ENCODE assay signal across 27 mouse cellular contexts in genomic region chr5:38651455-38651854, GRCm38 (mm10). TPM values are rescaled to one million over a fixed set of nuclear protein-coding genes. Genes with fewer than 3 reads are reported as not detected.
DNase-seq lines count a peak whose midpoint lies in the region; ATAC-seq lines count a peak whose summit lies in the region.
"Had no signal": no experiment of that assay in that cellular context is flagged by ENCODE, and none has a peak within 500 bp of the region (broad histone marks: within the 10 kb centered on the region; RNA-seq: fewer than 3 reads in every experiment).

No protein-coding gene starts in this region.

- H3K9me3 ChIP-seq in forebrain, embryonic 14.5 days (replicated peaks; ENCODE audit: control insufficient read depth, low read length): no peaks in the 10 kb centered on the region
- no peaks in the 10 kb centered on the region for H3K9me3 ChIP-seq in forebrain, embryonic 16.5 days (ENCODE audit: control insufficient read depth, low read length)
- peaks cover 6% of the 10 kb centered on the region; the same call in 1 of the 2 replicates for H3K9me3 ChIP-seq in neural tube, embryonic 12.5 days
- peaks cover 8% of the 10 kb centered on the region; the same call in 1 of the 2 replicates for H3K9me3 ChIP-seq in neural tube, embryonic 15.5 days (replicated peaks)
- H3K9me3 ChIP-seq: embryonic facial prominence, embryonic 13.5 days; embryonic facial prominence, embryonic 15.5 days; forebrain, embryonic 10.5 days; forebrain, embryonic 15.5 days; G1E had no signal

- no peak overlapping the region for H3K27ac ChIP-seq in forebrain, embryonic 14.5 days (ENCODE audit: low read depth, low read length)
- H3K27ac ChIP-seq in forebrain, embryonic 16.5 days (ENCODE audit: low read length): no peak overlapping the region
- H3K27ac ChIP-seq in neural tube, embryonic 12.5 days: no peak overlapping the region
- no peak overlapping the region for H3K27ac ChIP-seq in neural tube, embryonic 15.5 days (replicated peaks)
- H3K27ac ChIP-seq: embryonic facial prominence, embryonic 13.5 days; embryonic facial prominence, embryonic 15.5 days; forebrain, embryonic 10.5 days; forebrain, embryonic 12.5 days; forebrain, embryonic 15.5 days had no signal

- H3K36me3 ChIP-seq in forebrain, embryonic 14.5 days (ENCODE audit: control insufficient read depth, insufficient read depth, low read length): no peaks in the 10 kb centered on the region
- no peaks in the 10 kb centered on the region for H3K36me3 ChIP-seq in forebrain, embryonic 16.5 days (ENCODE audit: control insufficient read depth, insufficient read depth)
- no peaks in the 10 kb centered on the region for H3K36me3 ChIP-seq in neural tube, embryonic 12.5 days
- no peaks in the 10 kb centered on the region for H3K36me3 ChIP-seq in neural tube, embryonic 15.5 days
- H3K36me3 ChIP-seq: embryonic facial prominence, embryonic 13.5 days; embryonic facial prominence, embryonic 15.5 days; forebrain, embryonic 10.5 days; forebrain, embryonic 12.5 days; forebrain, embryonic 15.5 days; G1E had no signal

- no peak overlapping the region for H3K4me3 ChIP-seq in forebrain, embryonic 14.5 days (ENCODE audit: low read depth, low read length)
- no peak overlapping the region for H3K4me3 ChIP-seq in forebrain, embryonic 16.5 days (replicated peaks; ENCODE audit: low read length)
- no peak overlapping the region for H3K4me3 ChIP-seq in neural tube, embryonic 12.5 days
- no peak overlapping the region for H3K4me3 ChIP-seq in neural tube, embryonic 15.5 days (replicated peaks)
- H3K4me3 ChIP-seq: embryonic facial prominence, embryonic 13.5 days; embryonic facial prominence, embryonic 15.5 days; erythroblast, embryonic 14.5 days; forebrain, embryonic 10.5 days; forebrain, embryonic 12.5 days; forebrain, embryonic 15.5 days had no signal

- DNase-seq in cerebellum, adult 9-10 months: peak; percentile 18
- DNase-seq in cerebellum, adult 11 months: no peak
- DNase-seq in forebrain, embryonic 14.5 days (ENCODE audit: low spot score): peak; percentile 47
- peak; percentile 59 for DNase-seq in retina, postnatal 1 day
- DNase-seq in retina, embryonic 14.5 days (ENCODE audit: low spot score): no peak
- DNase-seq: adrenal gland, adult 8-10 months; adrenal gland, postnatal 14 days; adrenal gland, postnatal 36 days; B cell, adult 2 months; cerebellum, adult 11-12 months; cerebellum, adult 8-10 months; cerebellum, postnatal 36 days; embryo, embryonic 11 days had no signal

- H3K27me3 ChIP-seq in forebrain, embryonic 14.5 days (replicated peaks; ENCODE audit: control insufficient read depth, insufficient read depth, low read length): no peaks in the 10 kb centered on the region
- no peaks in the 10 kb centered on the region for H3K27me3 ChIP-seq in forebrain, embryonic 16.5 days (replicated peaks; ENCODE audit: control insufficient read depth, insufficient read depth, low read length)
- no peaks in the 10 kb centered on the region for H3K27me3 ChIP-seq in neural tube, embryonic 12.5 days (replicated peaks)
- no peaks in the 10 kb centered on the region for H3K27me3 ChIP-seq in neural tube, embryonic 15.5 days (replicated peaks)
- H3K27me3 ChIP-seq: CH12.LX; embryonic facial prominence, embryonic 13.5 days; embryonic facial prominence, embryonic 15.5 days; forebrain, embryonic 12.5 days; forebrain, embryonic 15.5 days had no signal

- no peaks in the 10 kb centered on the region for H3K4me1 ChIP-seq in forebrain, embryonic 14.5 days (ENCODE audit: control insufficient read depth, insufficient read depth, low read length)
- peaks cover 4% of the 10 kb centered on the region; the same call in 1 of the 2 replicates for H3K4me1 ChIP-seq in forebrain, embryonic 16.5 days (replicated peaks; ENCODE audit: control insufficient read depth, insufficient read depth, low read length)
- H3K4me1 ChIP-seq in neural tube, embryonic 12.5 days: peaks cover 3% of the 10 kb centered on the region
- H3K4me1 ChIP-seq in neural tube, embryonic 15.5 days: no peaks in the 10 kb centered on the region
- H3K4me1 ChIP-seq: embryonic facial prominence, embryonic 13.5 days; embryonic facial prominence, embryonic 15.5 days; forebrain, embryonic 12.5 days; forebrain, embryonic 15.5 days had no signal

- ATAC-seq in forebrain, embryonic 14.5 days: no peak
- no peak for ATAC-seq in forebrain, embryonic 16.5 days
- 0 out of 2 replicates have a peak, but pooled peaks have one; percentile 25 for ATAC-seq in neural tube, embryonic 12.5 days (ENCODE audit: low FRiP score, low read depth)
- ATAC-seq in neural tube, embryonic 15.5 days (ENCODE audit: low FRiP score): no peak
- ATAC-seq: activated CD4-positive, CD25-positive, alpha-beta regulatory T cell, adult 4 months; CD4-positive, CD25-positive, alpha-beta regulatory T cell, adult 4 months; forebrain, embryonic 15.5 days; Patski had no signal

- H3K4me2 ChIP-seq in forebrain, embryonic 14.5 days (ENCODE audit: low read length): no peak overlapping the region
- H3K4me2 ChIP-seq in forebrain, embryonic 16.5 days (ENCODE audit: low read length): no peak overlapping the region
- H3K4me2 ChIP-seq in neural tube, embryonic 12.5 days (replicated peaks): no peak overlapping the region
- H3K4me2 ChIP-seq in neural tube, embryonic 15.5 days: no peak overlapping the region
- H3K4me2 ChIP-seq: embryonic facial prominence, embryonic 13.5 days; embryonic facial prominence, embryonic 15.5 days; forebrain, embryonic 12.5 days; forebrain, embryonic 15.5 days had no signal

- no peak overlapping the region for H3K9ac ChIP-seq in forebrain, embryonic 14.5 days (ENCODE audit: low read length)
- H3K9ac ChIP-seq in forebrain, embryonic 16.5 days (replicated peaks; ENCODE audit: low read depth, low read length): no peak overlapping the region
- H3K9ac ChIP-seq in neural tube, embryonic 12.5 days: no peak overlapping the region
- H3K9ac ChIP-seq in neural tube, embryonic 15.5 days (replicated peaks): no peak overlapping the region
- H3K9ac ChIP-seq: embryonic facial prominence, embryonic 13.5 days; embryonic facial prominence, embryonic 15.5 days; forebrain, embryonic 12.5 days; forebrain, embryonic 15.5 days had no signal

- WGBS in forebrain, embryonic 14.5 days: 7% methylated on average over 5 of the region's 5 CpGs
- WGBS in forebrain, embryonic 16.5 days: 13% methylated on average over 5 of the region's 5 CpGs
- 36% methylated on average over 5 of the region's 5 CpGs for WGBS in neural tube, embryonic 12.5 days
- WGBS in neural tube, embryonic 15.5 days: 24% methylated on average over 5 of the region's 5 CpGs

RNA-seq across cellular contexts. Expression of gene Zfp518b, which starts 33.2 kb away (rescaled TPM):
- polyA plus RNA-seq in forebrain, embryonic 14.5 days (2014; fragmentation: Nextera tagmentation; extraction: Ambion mirVana): 39.4 and 45.8 TPM in 2 replicates
- 44.5 and 52.3 TPM in 2 replicates for polyA plus RNA-seq in forebrain, embryonic 16.5 days (2015; fragmentation: Nextera tagmentation; extraction: Ambion mirVana)
- polyA plus RNA-seq in neural tube, embryonic 12.5 days (2016; fragmentation: Nextera tagmentation; extraction: Ambion mirVana): 40.5 and 41.8 TPM in 2 replicates
- 26.9 and 30.0 TPM in 2 replicates for polyA plus RNA-seq in neural tube, embryonic 15.5 days (2015; fragmentation: Nextera tagmentation; extraction: Ambion mirVana)
- polyA plus RNA-seq: G1E had no signal

Comparison
In these comparisons a context has a peak if more than half of its experiments do, and no peak if none do; other contexts are left out.
1. DNase-seq: peak in cerebellum, adult 9-10 months (single experiment), forebrain, embryonic 14.5 days (single experiment) and retina, postnatal 1 day (single experiment); none in cerebellum, adult 11 months (single experiment) and retina, embryonic 14.5 days (single experiment).